Mouse (Mus musculus) MEL-GATA-1-ER (cell line): ENCODE measurements around the gene Gcn1l1.
"Not testable (repeated sequence)": the region's sequence is repeated elsewhere in the genome, so short reads cannot be mapped to it uniquely, and the experiment has no call there.

Experiments used
- DNase-seq: peaks from one replicate; pipeline ENCODE4 v3.0.0-alpha.2; 2012; ENCODE audit warnings: low read depth; ENCODE audit errors: extremely low read depth

Gcn1l1 gene

DNA sequence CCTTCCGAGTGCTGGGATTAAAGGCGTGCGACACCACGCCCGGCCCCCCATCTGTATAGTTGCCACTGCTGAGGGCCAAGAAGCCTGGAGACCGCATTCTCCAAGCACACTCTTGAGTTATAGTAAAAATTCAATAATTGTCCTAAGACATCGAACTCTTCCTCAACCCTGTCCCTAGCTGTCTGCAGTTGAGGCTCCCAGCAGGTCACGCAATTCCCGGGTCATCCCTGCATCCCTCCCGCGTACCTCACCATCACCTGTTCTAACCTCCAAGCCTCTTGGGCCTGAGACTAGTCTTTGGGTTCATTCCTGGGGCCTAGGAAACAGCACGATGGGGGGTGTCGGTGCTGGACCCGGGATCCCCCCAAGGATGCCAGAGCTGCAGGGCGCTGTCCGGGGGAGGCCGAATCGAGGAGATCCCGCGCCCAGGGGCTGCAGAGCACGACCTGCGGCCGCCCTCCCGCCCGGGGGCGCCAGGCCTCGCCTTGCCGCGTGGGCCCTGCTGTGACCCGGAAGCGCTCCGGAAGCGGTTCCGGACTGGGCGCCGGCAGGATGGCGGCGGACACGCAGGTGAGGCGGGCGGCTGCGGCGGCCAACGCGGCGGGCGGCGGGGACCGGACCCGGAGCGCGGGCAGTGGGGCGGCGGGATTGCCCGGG is at the start of gene Gcn1l1:
TSS of gene Gcn1l1 (plus strand) at position 518 of the 657 bp plus-strand sequence.
- peak; percentile 55 for DNase-seq

DNA sequence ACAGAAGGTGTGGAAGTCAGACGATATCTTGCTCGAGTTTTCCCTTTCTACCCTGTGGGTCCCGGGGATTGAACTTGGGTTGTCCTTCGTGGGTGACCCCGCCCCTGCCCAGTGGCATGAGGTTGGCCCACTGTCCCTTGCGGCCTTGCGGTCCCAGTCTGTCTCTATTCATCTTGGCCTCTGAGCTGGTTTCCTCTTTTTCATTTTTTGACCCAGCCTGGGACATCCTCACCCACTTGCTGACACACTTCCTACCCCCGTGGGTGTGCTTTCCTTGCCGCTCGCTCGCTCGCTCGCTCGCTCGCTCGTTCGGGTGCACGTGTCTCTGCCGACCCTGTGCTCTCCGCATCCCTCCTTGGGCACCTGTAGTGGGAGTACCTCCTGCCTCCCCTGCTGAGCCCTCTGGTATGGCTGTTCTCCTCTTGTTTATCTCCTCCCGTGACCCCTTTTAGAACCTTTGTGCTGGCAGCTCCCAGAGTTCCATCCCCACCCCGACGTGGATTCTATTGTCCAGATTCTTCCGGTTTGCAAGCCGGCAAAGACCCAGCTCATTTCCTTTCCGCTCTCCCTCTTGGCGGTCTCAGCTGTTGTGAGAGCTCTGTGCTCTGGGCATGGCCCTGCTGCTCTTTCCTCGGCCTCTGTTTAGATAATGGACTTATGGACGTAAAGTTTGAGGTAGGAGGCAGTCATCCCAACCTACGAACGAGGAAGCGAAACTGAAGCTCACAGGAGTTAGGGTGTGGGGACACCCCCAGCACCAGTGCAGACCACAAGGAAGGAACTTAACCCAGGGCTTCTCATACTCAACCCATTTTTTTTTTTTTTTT is 48.8 kb upstream of the Gcn1l1 start:
- DNase-seq = peak; percentile 81

DNA sequence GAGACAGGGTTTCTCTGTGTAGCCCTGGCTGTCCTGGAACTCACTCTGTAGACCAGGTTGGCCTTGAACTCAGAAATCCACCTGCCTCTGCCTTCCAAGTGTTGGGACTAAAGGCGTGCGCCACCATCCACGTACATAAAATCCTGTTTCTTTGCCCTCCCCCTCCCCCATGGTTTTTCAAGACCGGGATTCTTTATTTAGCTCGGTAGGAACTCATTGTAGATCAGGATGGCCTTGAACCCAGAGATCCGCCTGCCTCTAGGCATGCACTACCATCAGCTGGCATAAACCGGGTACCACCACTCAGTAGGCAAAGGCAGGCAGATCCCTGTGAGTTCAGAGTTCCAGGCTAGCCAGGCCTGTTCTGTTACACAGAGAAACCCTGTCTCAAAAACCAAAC is 48.1 kb upstream of the Gcn1l1 start:
- DNase-seq = no peak

DNA sequence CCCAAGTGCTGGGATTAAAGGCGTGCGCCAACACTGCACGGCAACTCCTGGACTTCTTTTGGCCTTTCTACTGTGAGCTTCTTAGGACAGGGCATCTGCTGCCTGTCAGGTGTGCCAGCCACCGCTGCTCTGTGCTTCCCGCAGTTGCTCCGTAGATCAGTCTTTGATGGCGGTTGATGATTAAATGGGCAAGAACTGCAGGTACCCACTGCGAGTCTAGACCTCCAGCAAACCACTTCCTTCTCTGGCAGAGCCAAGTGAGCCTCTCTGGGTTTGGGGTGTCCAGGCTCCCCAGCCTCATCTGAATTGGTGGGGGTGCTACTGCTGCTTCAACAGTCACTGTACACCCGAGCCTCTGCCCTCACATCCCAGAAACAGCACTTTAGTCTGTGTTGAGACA is 47.6 kb upstream of the Gcn1l1 start:
- no peak for DNase-seq

DNA sequence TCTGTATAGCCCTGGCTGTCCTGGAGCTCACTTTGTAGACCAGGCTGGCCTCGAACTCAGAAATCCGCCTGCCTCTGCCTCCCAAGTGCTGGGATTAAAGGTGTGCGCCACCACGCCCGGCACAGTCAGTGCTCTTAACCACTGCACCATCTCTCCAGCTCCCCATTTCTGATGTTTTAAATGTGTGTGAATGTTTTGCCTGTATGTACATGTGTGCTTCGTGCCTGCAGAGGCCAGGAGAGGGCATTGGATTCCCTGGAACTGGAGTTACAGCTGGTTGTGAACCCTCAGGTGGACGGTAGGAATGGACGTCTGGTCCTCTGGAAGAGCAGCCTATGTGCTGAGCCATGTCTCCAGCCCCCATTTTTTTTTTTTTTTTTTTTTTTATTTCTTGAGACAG is 46.8 kb upstream of the Gcn1l1 start:
- not testable (repeated sequence) for DNase-seq

DNA sequence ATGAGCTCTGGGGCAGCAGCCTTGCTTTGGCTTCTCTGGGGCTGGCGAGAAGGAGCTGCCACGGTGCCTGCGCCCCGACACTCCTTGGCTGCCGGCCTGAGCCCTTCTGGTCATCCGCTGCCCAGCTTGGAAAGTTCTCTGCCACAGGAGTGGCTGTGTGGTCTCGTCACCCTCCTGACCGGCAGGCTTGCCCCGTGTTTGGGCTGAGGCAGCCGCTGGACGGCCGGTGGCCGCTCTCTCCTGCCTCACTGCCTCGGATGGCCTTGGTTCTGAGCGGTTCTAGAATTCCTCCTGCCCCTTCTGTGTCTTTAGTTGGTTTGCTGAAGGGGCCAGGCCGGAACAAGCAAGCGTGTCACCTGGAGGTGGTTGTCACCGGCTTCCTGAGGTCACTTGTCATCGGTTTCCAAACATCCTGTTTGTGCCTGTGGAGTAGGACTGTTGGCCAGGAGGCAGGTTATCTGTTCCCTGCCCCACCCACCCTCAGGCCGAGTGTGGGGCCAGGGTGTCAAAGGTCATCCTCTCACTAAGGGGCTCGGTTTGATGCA is 44.7 kb upstream of the Gcn1l1 start:
- DNase-seq = no peak

DNA sequence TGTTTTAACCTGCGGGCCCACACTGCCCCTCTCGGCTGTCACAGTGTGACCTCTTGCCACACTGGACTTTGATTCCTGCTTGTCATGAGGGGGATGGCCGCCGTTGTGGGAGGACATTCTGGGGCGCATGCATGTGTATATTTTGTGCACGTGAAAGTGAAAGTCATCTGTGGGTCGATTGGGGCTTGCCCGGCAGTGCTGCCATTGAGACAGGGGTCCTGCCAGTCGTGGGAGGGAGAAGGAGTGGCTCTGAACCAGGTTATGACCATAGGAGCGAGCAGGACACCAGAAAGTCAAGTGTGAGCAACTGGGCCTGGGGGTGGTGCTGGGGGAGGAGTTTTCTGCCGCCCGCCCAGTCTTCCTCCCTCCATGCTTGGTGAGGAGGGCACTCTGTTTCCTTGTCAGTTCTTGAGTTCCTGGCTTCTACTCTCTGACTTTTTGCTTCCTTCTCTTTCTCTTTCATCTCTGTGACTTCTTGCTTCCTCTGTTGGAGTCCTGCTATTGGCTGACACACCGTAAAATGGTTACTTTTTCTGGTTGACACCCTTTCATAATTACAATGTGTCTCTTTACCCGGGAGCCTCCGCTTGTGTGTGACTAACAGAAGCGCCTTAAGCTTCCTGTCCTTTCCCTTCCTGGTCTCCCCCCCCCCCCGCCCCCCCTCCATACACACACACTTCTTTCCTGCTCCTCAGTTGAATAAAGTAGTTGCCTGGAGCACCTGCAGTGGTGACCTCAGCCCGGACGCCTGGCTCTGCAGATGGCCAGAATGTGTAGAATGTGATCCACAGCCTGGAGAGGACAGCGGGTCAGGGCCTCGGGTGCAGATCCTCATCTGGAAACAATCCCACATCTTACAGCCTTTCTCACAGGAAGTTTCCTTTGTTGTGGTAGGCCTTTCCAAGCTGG is 43.2 kb upstream of the Gcn1l1 start:
- DNase-seq = no peak

DNA sequence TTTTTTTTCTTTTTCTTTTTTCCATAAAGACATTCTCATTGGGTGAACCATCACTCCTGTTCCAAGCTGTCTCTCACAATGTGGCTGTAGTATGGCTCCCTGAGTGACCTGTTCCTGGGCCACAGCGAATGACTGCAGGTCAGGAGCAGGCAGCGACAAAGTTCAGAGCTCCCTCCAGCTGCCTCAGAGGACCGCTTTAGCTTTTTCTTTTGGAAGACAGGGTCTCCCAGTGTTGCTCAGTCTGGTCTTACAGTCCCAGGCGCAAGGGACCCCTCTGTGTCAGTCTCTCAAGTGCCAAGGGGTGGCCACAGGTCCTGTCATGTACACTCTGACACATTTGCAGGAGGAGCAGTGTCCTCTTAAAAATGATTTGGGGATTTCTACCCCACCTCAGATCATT is 42.5 kb upstream of the Gcn1l1 start:
- no peak for DNase-seq

DNA sequence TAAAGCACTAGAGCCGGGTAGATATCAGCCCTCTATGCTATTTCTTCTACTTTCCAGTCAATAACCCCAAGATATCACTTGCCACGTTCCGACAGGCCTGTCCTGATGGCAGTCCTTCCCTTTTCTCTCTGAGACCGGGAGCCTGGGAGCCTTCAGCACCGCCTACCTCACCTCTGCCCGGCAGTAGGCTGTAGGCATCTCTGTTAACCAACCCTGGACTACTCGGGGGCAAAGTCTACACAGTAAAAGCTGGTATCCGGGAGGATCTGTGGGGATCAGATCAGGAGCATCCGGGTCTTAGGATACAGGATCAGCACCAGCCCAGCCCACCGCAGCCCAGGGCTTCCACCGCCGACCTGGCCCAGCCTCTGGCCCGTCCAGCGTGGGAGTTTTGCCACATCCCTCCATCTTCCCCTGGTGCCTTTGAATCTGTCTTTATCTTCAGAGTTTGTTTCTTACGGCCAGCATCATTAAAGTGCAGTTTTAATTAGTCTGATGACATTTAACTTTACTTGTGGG is 42.0 kb upstream of the Gcn1l1 start:
- DNase-seq = no peak

DNA sequence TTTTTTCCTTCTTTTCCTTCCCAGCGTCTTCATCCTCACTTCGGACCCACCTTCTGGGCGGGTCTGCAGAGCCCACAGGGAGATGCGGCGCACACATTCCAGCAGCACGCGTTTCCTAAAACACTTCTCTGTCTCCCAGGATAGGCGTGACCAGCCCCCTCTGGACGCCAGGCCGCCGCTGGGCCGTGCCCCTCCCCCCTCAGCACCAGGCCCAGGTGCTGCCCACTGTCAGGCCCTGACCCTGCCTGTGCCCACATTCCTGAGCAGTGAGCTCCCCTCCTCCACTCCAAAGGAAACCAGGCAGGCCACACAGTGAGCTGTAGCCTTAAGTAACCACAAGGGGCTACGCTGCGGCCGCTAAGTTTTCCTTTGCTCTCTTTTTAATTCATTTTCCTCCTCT is 41.1 kb upstream of the Gcn1l1 start:
- no peak for DNase-seq

DNA sequence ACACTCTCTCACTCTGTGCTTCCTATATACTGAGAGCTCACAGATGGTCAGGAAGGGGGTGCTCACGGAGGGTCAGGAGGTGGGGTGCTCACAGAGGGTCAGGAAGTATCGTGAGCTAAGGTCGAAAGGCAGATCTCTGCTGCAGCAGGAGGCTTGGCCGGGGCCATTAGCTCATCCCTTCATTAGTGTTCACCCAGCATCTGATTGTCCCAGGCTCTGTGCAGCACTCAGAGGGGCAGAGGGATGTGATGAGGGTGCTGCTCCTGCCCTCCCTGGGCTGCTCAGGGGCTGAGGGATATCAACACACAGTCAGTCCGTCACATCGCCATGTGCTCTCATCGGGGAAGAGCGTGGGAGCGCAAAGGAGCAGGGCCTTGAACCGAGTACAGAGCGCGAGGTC is 40.6 kb upstream of the Gcn1l1 start:
- DNase-seq = no peak

DNA sequence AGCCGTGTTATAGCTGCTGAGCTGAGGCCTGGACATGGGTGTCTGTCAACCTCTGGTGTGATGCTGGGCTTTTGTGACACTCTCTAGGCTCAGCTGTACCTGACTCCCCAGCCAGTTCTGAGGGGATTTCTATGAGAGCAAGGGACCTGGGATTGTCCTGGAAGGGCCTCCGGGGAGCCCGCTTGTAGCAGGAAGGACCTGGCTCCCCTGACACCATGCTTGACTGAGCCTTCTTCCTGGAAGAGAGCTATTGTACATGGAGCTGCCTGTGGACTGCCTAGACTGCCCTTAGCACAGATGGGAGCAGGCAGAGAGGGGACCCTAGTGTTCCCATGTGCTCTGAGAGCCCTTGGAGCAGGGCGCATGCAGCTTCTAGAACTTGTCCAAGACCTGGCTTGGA is 39.6 kb upstream of the Gcn1l1 start:
- no peak for DNase-seq

DNA sequence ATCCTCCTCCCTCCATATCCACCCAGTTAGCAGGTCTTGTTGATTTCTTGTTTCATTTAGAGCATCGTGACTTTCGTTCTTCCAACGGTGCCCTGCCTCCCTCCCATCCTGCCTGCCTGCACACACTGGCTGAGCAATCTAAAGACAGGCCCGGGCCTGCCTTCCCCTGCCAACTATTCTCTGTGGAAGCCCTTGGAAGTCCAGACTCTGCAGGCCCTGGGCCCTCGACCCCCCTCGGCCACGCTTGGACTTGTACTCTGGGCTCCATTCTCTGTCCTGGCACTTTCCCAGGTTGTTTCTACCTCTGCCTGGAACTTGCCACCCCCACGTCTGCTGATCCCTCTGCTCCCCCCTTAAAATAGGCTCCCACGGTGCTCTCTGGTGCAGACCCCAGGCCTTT is 39.1 kb upstream of the Gcn1l1 start:
- no peak for DNase-seq

DNA sequence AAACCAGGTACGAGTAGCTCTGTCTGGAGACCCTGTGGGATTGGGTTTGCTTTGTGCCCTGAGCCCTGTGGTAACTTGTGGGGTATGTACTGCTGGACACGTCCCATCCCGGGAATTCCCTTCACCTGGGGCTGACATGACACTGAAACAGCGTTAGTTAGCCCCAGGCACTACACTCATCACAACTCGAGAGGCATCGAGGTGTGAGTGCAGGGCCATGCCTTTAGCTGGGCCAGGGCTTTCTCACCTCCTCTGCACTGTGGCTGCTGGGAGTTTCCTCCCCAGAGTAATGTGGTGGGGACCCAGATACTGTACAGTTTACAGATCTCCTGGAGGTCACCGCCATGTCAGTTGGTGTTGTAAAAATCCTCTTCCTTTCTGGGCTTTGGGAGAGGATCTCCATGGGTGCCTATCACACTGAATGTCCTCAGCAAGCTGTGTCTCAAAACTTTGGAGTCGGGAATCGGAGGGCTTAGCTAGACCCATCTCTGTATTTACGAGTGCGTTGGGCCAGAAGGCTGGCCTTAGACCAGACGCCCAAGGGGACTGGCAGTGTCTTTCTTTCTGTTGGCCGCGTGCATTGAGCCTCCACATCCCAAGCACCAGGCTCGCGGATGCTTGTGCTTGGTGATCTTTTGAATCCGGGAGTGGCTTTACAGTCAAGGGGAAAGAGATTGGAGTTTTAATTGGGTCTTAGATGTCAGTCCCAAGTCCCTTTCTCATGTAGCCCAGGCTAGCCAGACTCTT is 38.4 kb upstream of the Gcn1l1 start:
- DNase-seq = no peak

DNA sequence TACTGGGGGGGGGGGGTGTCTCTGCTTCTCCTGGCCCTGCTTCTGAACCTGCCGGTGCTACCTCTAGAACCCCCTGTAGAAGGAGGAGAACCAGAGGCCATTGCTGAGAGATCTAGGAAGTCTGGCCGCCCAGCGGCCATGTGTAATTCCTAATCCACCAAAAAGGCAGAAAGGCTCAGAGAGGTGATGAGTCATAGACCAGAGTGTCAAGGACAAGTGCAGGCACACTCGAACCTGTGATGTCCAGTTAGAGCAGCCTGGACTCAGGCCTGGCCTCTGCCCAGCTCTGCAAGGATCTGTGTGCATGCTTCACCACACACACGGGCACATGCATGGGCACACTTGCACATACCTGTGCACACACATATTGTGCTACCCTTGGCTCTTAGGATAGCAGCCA is 36.9 kb upstream of the Gcn1l1 start:
- no peak for DNase-seq

DNA sequence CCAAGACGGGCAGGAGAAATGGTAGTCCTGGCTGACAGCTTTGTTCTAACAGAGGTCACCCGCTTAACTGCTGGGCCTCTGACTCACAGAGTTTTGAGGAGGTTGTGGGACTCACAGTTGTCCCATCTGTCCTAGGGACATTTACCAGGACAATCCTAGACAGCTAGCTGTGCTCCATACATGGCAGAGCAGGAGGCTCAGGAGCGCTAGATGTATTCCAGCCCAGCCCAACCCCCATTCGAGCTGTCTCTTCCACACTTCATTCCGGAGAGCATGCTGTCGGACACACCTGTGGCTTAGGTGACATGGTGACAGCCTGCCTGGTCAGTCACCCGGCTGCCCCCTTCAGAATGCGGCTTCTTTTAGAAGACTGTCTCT is 35.7 kb upstream of the Gcn1l1 start:
- DNase-seq = no peak

DNA sequence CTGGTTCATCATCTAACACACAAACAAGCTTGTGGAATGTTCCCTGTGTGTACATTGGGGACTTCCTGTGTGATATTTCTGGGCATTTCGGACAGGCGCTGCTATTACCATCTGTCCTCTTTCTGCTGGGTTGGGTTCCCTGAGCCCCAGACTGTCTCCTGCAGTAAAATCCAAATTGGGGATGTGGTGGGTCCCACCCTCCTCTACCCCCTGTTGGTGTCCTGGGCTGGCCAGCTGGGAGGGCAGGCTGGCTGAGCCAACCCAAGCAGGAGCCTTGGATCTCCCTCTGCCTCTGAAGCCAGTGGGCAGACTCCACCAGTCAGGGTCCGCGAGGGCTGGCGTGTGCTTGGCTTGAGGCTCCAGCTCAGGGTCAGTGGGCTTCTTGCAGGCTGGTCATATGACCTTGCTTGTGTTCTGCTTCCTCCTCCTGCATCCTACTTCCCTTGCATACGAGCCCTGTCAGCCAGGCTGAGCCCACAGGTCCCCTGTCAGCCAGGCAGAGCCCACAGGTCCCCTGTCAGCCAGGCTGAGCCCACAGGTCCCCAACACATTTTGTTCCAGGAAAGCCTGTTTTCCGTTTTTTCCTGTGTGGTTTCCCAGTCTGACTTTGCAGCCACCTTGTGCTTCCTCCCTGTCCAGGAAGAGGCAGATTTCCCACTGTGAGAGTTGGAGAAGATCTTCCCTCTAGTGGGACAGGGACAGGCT is 35.2 kb upstream of the Gcn1l1 start:
- no peak for DNase-seq

DNA sequence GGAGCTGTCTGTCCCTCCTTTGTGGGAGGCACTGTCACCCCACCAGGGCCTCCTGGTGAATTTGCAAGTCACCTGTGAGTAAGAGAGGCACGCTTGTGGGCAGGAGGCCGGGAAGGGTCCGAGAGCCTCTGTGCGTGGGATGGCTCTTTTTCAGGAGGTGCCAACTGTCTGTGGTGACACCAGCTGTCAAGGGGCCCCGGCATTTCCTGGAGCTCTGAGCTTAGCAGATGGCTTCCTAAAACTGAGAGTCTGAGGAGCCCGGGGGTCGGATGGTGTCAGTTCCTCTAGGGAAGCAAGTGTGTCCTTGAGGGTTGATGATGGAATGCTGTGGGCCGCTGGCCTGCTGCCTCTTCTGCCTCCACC is 34.6 kb upstream of the Gcn1l1 start:
- DNase-seq = no peak

DNA sequence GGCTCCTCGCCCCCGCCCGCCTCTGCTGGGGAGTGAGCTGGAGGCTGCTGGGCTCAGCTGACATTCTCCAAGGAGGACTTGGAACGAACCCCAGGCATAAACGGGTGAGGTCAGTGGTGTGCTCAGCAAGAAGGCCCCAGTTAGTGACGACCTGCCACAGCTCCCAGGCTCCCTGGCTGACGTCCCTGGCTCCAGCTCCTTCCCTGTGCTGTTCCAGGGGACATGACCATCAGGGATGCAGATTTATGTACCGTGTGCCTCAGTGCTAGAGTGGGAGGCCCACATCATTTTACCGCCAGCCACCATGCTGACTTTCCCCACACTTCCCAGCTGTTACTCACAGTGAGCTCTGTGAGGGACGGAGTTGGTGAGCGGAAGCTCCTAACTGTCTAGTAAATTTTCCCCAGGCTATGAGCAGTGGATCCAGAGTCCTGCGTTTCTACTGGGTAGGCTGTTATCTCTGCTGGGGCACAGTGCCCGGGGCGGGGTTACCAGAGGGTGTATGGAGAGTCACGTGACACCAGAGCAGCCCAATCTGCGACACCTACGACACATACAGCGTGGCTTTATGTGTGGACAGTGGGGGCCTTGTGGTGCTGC is 33.3 kb upstream of the Gcn1l1 start:
- peak; percentile 85 for DNase-seq

DNA sequence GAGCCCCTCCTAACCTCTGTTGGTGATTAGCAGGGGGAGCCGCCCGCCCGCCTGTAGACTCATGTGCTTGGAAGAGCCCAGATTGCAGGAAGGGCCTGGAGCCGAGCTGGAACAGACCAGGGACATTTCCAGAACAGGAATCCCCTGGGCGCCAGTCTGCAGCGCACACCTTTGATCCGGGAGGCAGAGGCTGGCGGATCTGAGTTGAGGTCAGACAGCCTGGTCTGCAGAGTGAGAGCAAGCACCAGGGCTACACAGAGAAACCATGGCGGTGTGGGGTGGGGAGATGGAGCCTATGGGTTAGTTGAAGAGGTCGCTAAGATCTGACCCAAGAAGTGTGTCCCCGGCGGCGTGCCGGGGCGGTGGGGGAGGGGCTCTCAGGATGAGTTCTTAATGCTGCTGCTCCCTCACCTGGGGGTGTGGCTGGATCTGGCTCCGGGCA is 30.7 kb upstream of the Gcn1l1 start:
- DNase-seq = no peak
